Mouse (Mus musculus) neural tube, embryonic 15.5 days (tissue): ENCODE measurements at regions not wholly inside any gene's neighbourhood (a gene's known extent, or its start where the extent isn't known, plus 50 kb on each side); places are given as distances from the start of the nearest gene placed in this dataset.
A peak's percentile ranks its signal among the peaks of the same experiment; 100 is the strongest.
"Not testable (repeated sequence)": the region's sequence is repeated elsewhere in the genome, so short reads cannot be mapped to it uniquely, and the experiment has no call there.

Source experiments
- ATAC-seq: fragments of 200-750 bp; cut with Nextera tagmentation; 2 replicates; pipeline ENCODE4 v1.8.0; 2017; ENCODE audit warnings: mild to moderate bottlenecking, moderate TSS enrichment, moderate library complexity; ENCODE audit not compliant: low FRiP score
- H3K27ac ChIP-seq: fragments of 300-500 bp; sonication (generic); replicated peaks from 2 replicates; pipeline ENCODE4 v1.5.1; 2015; ENCODE audit warnings: mild to moderate bottlenecking, inconsistent platforms
- H3K27me3 ChIP-seq: fragments of 300-500 bp; sonication (generic); replicated peaks from 2 replicates; pipeline ENCODE4 v1.6.1; 2015; ENCODE audit warnings: inconsistent platforms
- H3K36me3 ChIP-seq: fragments of 300-500 bp; sonication (generic); 2 replicates; pipeline ENCODE4 v1.6.1; 2015; ENCODE audit warnings: inconsistent platforms
- H3K4me1 ChIP-seq: fragments of 300-500 bp; sonication (generic); 2 replicates; pipeline ENCODE4 v1.6.1; 2015; ENCODE audit warnings: inconsistent platforms
- H3K4me2 ChIP-seq: fragments of 300-500 bp; sonication (generic); 2 replicates; pipeline ENCODE4 v1.6.1; 2015; ENCODE audit warnings: inconsistent platforms, mild to moderate bottlenecking, moderate library complexity
- H3K4me3 ChIP-seq: fragments of 300-500 bp; sonication (generic); replicated peaks from 2 replicates; pipeline ENCODE4 v1.5.1; 2015; ENCODE audit warnings: mild to moderate bottlenecking, inconsistent platforms
- H3K9ac ChIP-seq: fragments of 300-500 bp; sonication (generic); replicated peaks from 2 replicates; pipeline ENCODE4 v1.6.1; 2015; ENCODE audit warnings: mild to moderate bottlenecking, inconsistent platforms
- H3K9me3 ChIP-seq: fragments of 300-500 bp; sonication (generic); replicated peaks from 2 replicates; pipeline ENCODE4 v1.6.1; 2016; ENCODE audit warnings: inconsistent platforms
- WGBS: fragments of 180-500 bp; shearing (Covaris S2); methylation state at CpG from one replicate; pipeline ENCODE4 v1.1.7; 2015; ENCODE audit warnings: mixed read lengths; 5-methylcytosine and 5-hydroxymethylcytosine counted together

DNA sequence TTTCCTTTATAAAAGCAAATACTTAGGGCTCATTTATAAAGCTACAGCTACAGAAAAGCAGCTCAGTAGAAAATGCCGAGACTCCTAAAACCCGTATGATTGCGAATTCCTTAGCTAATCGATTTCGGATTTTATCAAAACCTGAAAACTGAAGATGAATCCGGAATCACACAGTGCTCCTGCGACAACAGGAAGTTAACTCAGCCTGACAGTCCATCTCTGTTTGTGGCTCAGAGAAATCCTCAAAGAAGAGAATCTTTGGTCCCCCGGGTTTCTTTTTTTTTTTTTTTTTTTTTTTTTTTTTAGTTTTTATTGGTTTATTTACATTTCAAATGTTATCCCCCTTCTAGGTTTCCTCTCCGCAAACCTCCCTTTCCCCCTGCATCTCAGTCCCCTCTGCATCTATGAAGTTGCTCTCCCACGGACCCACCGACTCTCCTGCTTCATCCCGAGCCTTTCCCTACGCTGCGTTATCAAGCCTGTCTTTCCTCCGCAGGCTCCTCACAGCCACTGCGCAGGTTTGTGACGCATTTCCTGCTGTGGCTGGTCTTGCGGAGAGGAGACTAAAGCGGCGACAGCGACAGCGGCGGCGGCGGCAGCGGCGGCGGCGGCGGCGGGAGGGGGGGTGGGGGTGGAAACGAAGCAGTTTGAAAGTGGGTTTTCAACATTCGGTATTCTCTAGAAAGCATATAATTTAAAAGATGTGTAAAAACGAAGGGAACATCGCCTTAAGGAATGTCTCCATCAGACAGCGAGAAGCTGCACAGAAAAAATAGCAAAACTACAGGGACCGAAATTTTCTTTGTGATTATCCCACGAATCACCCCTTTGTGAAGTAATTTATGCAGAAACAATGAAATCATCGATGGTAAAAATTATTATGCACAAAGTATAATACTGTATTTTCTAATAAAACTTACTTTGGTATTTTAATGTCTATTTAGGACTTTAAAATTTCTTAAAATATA is 352.3 kb upstream of the Snrpn start:
- H3K27ac ChIP-seq = peak overlapping the region; percentile 51; the same call in 1 of the 2 replicates
- WGBS = 17% methylated on average over 39 of the region's 39 CpGs

GRCm38 (mm10) chr7:60487839-60488454 is 347.9 kb upstream of the Snrpn start:
- H3K27me3 ChIP-seq, H3K4me1 ChIP-seq, ATAC-seq, H3K27ac ChIP-seq, H3K36me3 ChIP-seq, H3K9ac ChIP-seq, H3K9me3 ChIP-seq, H3K4me2 ChIP-seq, H3K4me3 ChIP-seq: not testable (repeated sequence)
- 6% methylated on average over 4 of the region's 4 CpGs for WGBS

More for the DNA sequence above, 352.3 kb upstream of the Snrpn start:
- not testable (repeated sequence) for H3K27me3 ChIP-seq, H3K4me1 ChIP-seq, H3K9me3 ChIP-seq, H3K36me3 ChIP-seq
- Histone ChIP-seq H3K9ac (0 out of 2 replicates have a peak overlapping the region, but pooled peaks have one; percentile 20), H3K4me3 (peak overlapping the region; percentile 39), H3K4me2 (peak overlapping the region; percentile 44)
- ATAC-seq = peak; percentile 99

DNA sequence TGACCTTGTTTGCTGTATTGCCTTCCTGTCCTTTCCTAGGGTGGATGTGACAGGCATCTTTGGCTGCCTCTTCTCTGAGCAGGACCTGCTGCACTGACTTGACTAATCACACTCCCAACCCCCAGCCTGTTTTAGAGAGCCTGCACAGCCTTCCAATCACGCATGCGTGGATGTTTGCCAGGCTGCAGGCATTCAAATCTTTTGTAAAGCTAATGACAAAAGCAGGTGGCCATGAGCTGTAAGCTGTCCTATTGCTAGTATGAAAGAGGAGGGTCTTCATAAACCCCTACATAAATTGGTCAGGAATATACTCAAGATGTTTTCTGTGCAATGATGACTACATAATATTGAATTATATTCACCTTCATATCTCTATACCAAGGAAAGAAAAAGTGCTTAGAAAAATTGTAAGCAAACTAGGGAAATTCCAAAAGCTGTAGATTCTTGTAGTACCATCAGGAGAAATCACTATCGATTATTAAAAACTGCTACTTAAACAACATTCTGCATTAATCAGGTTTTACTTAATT is 310.1 kb upstream of the Snrpn start:
- H3K9me3 ChIP-seq, H3K9ac ChIP-seq, ATAC-seq, H3K36me3 ChIP-seq, H3K4me3 ChIP-seq, H3K27me3 ChIP-seq, H3K4me1 ChIP-seq: not testable (repeated sequence)
- WGBS = 56% methylated on average over 3 of the region's 3 CpGs
- Histone ChIP-seq H3K27ac (peak overlapping the region; percentile 41; the same call in 1 of the 2 replicates), H3K4me2 (0 out of 2 replicates have a peak overlapping the region, but pooled peaks have one; percentile 2)

DNA sequence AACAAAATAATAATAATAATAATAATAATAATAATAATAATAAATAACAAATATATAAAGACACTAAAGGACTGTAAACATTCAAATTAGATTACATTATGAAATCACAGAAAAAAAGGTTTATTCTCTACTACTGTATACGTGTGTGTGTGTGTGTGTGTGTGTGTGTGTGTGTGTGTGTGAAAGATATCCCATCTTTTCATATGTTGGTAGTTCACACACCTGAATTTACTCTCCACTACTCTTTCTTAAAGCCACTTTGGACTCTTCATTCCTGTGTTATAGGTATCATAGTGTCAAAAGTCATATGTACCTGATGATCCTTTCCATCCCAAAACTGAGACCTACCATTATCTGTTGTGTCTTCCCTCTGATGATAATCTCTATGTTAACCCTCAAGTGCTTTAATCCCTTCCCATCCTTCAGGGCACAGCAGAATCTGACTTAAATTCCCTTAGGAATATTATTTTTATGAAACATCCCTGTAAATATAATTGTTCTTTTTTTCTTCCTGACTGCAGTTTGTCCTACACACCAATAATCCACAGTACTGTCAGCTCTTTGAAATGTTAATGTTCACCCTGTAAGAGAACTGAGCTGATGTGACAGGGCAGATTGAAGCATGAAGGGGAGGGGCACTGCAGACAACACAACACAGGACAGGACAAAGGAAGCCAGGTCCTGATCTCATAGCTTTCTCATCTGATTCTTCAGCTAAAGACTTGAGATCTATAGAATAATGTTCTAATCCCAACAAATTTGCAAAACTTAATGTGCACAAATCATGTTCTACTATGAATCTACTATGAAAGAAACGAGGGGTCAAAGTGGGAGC is 309.4 kb upstream of the Snrpn start:
- Histone ChIP-seq H3K27ac (peak overlapping the region; percentile 41; the same call in 1 of the 2 replicates), H3K4me2 (peak overlapping the region; percentile 2; the same call in 1 of the 2 replicates)
- H3K9me3 ChIP-seq, H3K4me1 ChIP-seq, H3K36me3 ChIP-seq, H3K9ac ChIP-seq, H3K4me3 ChIP-seq, H3K27me3 ChIP-seq, ATAC-seq: not testable (repeated sequence)
- WGBS = 56% methylated on average over 2 of the region's 2 CpGs

DNA sequence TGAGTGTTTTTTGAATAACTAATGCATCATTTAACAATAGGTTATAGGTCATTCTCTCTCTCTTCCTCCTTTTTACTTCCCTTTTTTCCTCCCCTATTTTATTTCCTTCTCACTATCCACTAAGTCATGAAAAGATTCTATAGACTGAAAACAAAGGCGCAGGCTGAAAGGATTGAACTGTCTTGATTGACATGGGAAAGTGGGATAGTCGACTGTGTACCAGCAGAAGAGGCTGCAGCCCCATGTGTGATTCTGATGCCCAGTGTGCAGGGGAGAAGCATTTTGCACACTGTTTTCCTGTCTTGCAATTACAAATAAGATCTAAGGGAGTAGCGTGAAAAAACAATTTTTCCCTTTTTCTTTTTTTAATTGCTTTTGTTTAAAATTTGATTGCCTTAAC is 298.8 kb upstream of the Snrpn start:
- H3K4me2 ChIP-seq = no peak overlapping the region
- no peaks in the 10 kb centered on the region for H3K36me3 ChIP-seq
- H3K27me3 ChIP-seq = no peaks in the 10 kb centered on the region
- 64% methylated on average over 3 of the region's 3 CpGs for WGBS
- no peak overlapping the region for H3K9ac ChIP-seq
- ATAC-seq = no peak
- H3K27ac ChIP-seq = no peak overlapping the region
- H3K4me1 ChIP-seq = no peaks in the 10 kb centered on the region
- no peaks in the 10 kb centered on the region for H3K9me3 ChIP-seq
- H3K4me3 ChIP-seq = no peak overlapping the region

GRCm38 (mm10) chr7:60391011-60391863 is 251.2 kb upstream of the Snrpn start:
- WGBS = 12% methylated on average over 33 of the region's 33 CpGs
- not testable (repeated sequence) for H3K27me3 ChIP-seq, H3K9ac ChIP-seq, H3K36me3 ChIP-seq, H3K4me1 ChIP-seq, H3K9me3 ChIP-seq
- H3K4me3 ChIP-seq = peak overlapping the region; percentile 42
- peak; percentile 98 for ATAC-seq
- peak overlapping the region; percentile 45 for H3K4me2 ChIP-seq
- peak overlapping the region; percentile 72 for H3K27ac ChIP-seq

GRCm38 (mm10) chr7:60386957-60387356 is 246.9 kb upstream of the Snrpn start:
- 7% methylated on average over 5 of the region's 5 CpGs for WGBS
- not testable (repeated sequence) for H3K9ac ChIP-seq, H3K27ac ChIP-seq, H3K9me3 ChIP-seq, ATAC-seq, H3K4me1 ChIP-seq, H3K27me3 ChIP-seq, H3K4me3 ChIP-seq, H3K4me2 ChIP-seq, H3K36me3 ChIP-seq

GRCm38 (mm10) chr7:60374001-60374400 is 234.0 kb upstream of the Snrpn start:
- ATAC-seq = not testable (repeated sequence)
- 34% methylated on average over 3 of the region's 3 CpGs for WGBS

DNA sequence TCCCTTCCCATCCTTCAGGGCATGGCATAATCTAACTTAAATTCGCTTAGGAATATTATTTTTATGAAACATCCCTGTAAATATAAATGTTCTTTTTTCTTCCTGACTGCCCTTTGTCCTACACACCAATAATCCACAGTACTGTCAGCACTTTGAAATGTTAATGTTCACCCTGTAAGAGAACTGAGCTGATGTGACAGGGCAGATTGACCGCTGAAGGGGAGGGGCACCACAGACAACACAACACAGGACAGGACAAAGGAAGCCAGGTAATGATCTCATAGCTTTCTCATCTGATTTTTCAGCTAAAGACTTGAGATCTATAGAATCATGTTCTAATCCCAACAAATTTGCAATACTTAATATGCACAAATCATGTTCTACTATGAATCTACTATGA is 212.2 kb upstream of the Snrpn start:
- WGBS = 76% methylated on average over 2 of the region's 2 CpGs
- not testable (repeated sequence) for H3K4me1 ChIP-seq, H3K27me3 ChIP-seq, H3K4me3 ChIP-seq, H3K36me3 ChIP-seq, H3K9me3 ChIP-seq, H3K9ac ChIP-seq, ATAC-seq, H3K4me2 ChIP-seq, H3K27ac ChIP-seq

More at GRCm38 (mm10) chr7:60374001-60374400, 234.0 kb upstream of the Snrpn start:
- H3K9me3 ChIP-seq, H3K27me3 ChIP-seq, H3K4me3 ChIP-seq, H3K9ac ChIP-seq, H3K4me1 ChIP-seq, H3K4me2 ChIP-seq, H3K36me3 ChIP-seq, H3K27ac ChIP-seq: not testable (repeated sequence)
